Mouse (Mus musculus) ES-CJ7 (cell line): ENCODE measurements around the gene Zfp42.

ENCODE experiments used
- DNase-seq: peaks from one replicate; pipeline ENCODE4 v3.0.0; 2011; ENCODE audit warnings: low read depth, low spot score

Gene Zfp42

DNA sequence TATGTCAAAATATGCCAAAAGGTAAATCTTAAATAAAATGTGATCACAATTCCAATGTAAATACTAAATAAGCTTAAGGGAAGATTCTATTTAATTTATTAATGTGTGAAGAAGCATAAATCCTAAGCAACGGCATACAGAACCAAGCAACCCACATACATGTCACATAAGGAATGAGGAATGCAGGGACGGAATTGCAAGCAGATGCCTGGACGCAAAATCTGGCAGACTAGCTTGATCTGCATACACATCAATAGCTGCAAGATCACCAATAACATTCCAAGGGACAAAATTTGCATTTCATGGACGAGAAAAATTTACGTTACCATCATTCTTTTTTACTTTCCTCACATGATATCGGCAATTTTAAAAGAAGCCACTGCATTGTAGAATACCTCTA is 51.1 kb downstream of the Zfp42 start:
- DNase-seq = no peak

DNA sequence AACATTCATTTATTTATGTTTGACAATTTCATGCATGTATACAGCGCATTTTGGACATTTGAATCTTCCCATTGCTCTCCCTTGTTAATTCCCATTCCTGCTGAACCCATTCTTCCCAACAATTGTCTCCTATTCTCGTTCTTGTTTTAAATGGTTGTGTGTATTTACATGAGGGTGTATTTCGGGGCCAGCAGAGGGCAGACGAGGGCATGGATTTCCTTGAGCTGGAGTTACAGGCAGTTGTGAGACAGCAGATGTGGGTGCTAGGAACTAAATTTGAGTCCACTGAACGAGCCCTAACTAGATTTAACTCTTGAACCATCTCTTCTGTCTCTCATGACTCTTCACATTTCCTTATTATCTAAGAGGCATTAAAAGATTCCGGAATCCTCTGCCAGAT is 55.1 kb downstream of the Zfp42 start:
- peak; percentile 84 for DNase-seq

DNA sequence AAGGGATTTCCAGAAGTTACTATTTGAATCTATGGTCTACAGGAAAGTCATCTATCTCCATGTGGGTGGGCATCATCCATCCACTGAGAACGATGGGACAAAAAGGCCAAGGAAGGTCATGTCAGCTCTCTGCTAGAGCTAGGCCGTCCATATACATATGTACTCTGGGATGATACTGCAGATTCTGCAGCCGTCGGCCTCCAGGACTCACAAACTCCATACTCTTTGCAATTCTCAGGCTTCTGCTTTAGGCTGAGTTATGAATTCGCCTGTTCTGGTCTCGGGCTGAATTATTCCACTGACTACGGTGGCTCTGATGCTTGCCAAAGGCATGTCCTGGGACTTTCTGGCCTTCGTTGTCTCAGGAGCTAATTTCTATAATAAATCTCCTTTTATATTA is 58.1 kb downstream of the Zfp42 start:
- DNase-seq = no peak
